Mouse (Mus musculus): Measurements from ENCODE around the gene Pnma1. TPM values are rescaled to one million over a fixed set of nuclear protein-coding genes. Genes with fewer than 3 reads are reported as not detected.
A peak's percentile ranks its signal among the peaks of the same experiment; 100 is the strongest.

Pnma1 gene
- polyA plus RNA-seq, 1 experiment: not detected

DNA sequence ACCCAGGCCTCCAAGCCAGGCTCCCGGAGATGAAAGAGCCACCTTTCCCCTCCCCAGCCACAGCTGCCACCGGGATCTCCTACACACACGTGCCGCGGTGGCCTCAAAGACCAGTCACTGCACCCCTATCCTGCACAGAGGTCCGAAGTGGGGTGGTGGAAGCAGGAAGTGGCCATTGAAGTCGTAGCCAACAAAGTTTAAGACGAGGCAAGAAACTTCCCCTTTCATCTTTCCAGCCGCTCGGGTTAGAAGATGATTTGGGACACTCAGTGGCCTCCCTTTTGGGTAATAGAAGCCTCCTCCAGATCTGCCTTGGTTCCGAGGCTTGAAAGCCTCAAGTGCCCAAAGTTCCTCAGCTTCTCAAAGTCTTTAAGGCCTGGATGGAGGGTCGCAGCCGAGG lies 44.0 kb upstream of the Pnma1 start:
- Histone ChIP-seq H3K36me3 (ENCODE audit: control insufficient read depth, insufficient read depth, low read length, poor library complexity, severe bottlenecking) (no peaks in the 10 kb centered on the region), H3K4me3 (ENCODE audit: low read depth, low read length) (peak overlapping the region; percentile 84), H3K9me3 (replicated peaks; ENCODE audit: control insufficient read depth, insufficient read depth, low read length, poor library complexity, severe bottlenecking) (no peaks in the 10 kb centered on the region), H3K27me3 (ENCODE audit: control insufficient read depth, insufficient read depth, low read length, poor library complexity, severe bottlenecking) (no peaks in the 10 kb centered on the region), H3K4me1 (ENCODE audit: control insufficient read depth, insufficient read depth, low read length) (peaks cover 24% of the 10 kb centered on the region), H3K27ac (ENCODE audit: insufficient read depth, low read length) (no peak overlapping the region), H3K9ac (ENCODE audit: low read depth, poor library complexity, severe bottlenecking) (peak overlapping the region; percentile 94)
- TF ChIP-seq EP300 (IDR thresholded peaks at IDR 0.05; ENCODE audit: insufficient read depth, low read depth, low read length): no peak
- no peak for TF ChIP-seq CTCF (IDR thresholded peaks at IDR 0.05; ENCODE audit: low read depth, low read length)
- TF ChIP-seq POLR2A (IDR thresholded peaks at IDR 0.05; ENCODE audit: insufficient read depth, low read length): no peak

DNA sequence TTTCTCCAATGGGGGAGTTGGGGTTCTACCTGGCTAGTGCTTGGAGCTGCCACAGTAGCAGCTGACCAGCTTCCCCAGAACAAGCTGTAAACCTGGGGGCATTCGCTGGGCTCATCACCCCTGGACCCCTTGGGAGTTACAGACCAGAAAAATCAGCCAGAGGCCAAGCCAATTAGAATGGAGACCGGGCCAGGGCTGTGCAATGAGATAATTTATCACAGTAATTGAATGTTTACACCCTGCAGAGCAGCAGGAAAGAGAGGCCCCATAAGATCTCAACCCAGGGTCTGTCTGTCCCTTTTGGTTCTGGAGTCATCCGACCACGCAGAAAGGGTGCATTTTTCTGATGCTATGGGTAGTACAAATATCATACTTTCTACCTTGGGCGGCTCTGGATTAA lies 43.5 kb upstream of the Pnma1 start:
- H3K9ac ChIP-seq (ENCODE audit: low read depth, poor library complexity, severe bottlenecking): peak overlapping the region; percentile 94
- no peaks in the 10 kb centered on the region for H3K27me3 ChIP-seq (ENCODE audit: control insufficient read depth, insufficient read depth, low read length, poor library complexity, severe bottlenecking)
- H3K36me3 ChIP-seq (ENCODE audit: control insufficient read depth, insufficient read depth, low read length, poor library complexity, severe bottlenecking): no peaks in the 10 kb centered on the region
- no peak for TF ChIP-seq CTCF (IDR thresholded peaks at IDR 0.05; ENCODE audit: low read depth, low read length)
- no peak for TF ChIP-seq POLR2A (IDR thresholded peaks at IDR 0.05; ENCODE audit: insufficient read depth, low read length)
- TF ChIP-seq EP300 (IDR thresholded peaks at IDR 0.05; ENCODE audit: insufficient read depth, low read depth, low read length): no peak
- H3K9me3 ChIP-seq (replicated peaks; ENCODE audit: control insufficient read depth, insufficient read depth, low read length, poor library complexity, severe bottlenecking): no peaks in the 10 kb centered on the region
- peak overlapping the region; percentile 84 for H3K4me3 ChIP-seq (ENCODE audit: low read depth, low read length)
- peaks cover 22% of the 10 kb centered on the region for H3K4me1 ChIP-seq (ENCODE audit: control insufficient read depth, insufficient read depth, low read length)
- H3K27ac ChIP-seq (ENCODE audit: insufficient read depth, low read length): no peak overlapping the region

DNA sequence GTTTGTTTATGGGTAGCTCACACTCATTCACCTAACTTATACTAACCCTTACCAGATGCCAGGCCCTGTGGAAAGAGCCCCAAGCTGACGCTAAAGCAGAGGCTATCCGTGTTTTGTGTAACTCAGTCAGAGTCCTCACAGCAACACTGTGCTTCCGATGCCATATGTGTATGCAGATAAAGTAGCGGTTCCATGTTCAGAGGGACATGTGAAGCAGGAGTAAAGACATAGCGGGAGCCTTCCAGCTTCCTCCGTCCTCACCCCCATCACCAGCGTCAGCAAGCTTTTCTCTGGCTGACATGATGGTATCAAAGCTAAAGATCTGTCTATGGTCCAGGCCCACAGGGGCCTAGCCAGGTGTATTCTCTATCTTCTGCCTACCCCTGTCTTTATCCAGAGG lies 42.9 kb upstream of the Pnma1 start:
- Histone ChIP-seq H3K9ac (ENCODE audit: low read depth, poor library complexity, severe bottlenecking) (no peak overlapping the region), H3K4me1 (ENCODE audit: control insufficient read depth, insufficient read depth, low read length) (peaks cover 22% of the 10 kb centered on the region), H3K4me3 (ENCODE audit: low read depth, low read length) (no peak overlapping the region), H3K27ac (ENCODE audit: insufficient read depth, low read length) (no peak overlapping the region), H3K9me3 (replicated peaks; ENCODE audit: control insufficient read depth, insufficient read depth, low read length, poor library complexity, severe bottlenecking) (no peaks in the 10 kb centered on the region), H3K27me3 (ENCODE audit: control insufficient read depth, insufficient read depth, low read length, poor library complexity, severe bottlenecking) (no peaks in the 10 kb centered on the region), H3K36me3 (ENCODE audit: control insufficient read depth, insufficient read depth, low read length, poor library complexity, severe bottlenecking) (no peaks in the 10 kb centered on the region)
- no peak for TF ChIP-seq POLR2A (IDR thresholded peaks at IDR 0.05; ENCODE audit: insufficient read depth, low read length)
- no peak for TF ChIP-seq EP300 (IDR thresholded peaks at IDR 0.05; ENCODE audit: insufficient read depth, low read depth, low read length)
- TF ChIP-seq CTCF (IDR thresholded peaks at IDR 0.05; ENCODE audit: low read depth, low read length): no peak

DNA sequence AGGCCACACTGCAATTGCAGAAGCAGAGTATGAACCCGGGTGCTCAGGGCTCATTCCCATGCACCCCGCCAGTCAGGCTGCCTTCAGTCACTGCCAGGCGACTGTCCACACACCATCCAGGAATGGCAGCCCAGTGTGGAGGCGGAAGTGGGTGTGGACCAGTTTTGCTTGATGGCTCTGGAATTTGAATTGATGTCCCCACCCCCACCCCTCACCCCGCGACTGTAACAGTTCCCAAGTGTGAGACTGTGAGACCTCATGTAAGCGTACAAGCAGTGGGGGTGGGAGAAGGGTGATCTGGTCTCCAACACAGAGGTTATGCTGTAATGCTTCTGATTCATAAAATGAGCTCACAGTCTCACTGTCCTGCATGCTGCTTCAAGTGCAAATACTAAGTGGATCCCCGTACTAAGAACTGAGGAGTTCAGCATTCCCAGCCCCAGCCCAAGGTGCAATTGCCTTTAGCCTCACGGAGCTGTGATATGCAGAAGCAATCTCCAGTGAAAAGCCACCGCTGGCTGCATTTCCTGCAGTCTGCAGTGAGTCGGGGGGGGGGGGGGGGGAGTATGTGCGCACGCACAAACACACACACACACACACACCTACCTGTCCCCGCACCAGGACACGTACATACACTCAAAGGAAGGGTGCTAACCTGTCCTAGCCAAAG lies 42.0 kb upstream of the Pnma1 start:
- Histone ChIP-seq H3K4me3 (ENCODE audit: low read depth, low read length) (peak overlapping the region; percentile 11), H3K4me1 (ENCODE audit: control insufficient read depth, insufficient read depth, low read length) (peaks cover 17% of the 10 kb centered on the region), H3K27ac (ENCODE audit: insufficient read depth, low read length) (no peak overlapping the region), H3K27me3 (ENCODE audit: control insufficient read depth, insufficient read depth, low read length, poor library complexity, severe bottlenecking) (no peaks in the 10 kb centered on the region), H3K9me3 (replicated peaks; ENCODE audit: control insufficient read depth, insufficient read depth, low read length, poor library complexity, severe bottlenecking) (no peaks in the 10 kb centered on the region), H3K36me3 (ENCODE audit: control insufficient read depth, insufficient read depth, low read length, poor library complexity, severe bottlenecking) (no peaks in the 10 kb centered on the region), H3K9ac (ENCODE audit: low read depth, poor library complexity, severe bottlenecking) (0 out of 2 replicates have a peak overlapping the region, but pooled peaks have one; percentile 24)
- TF ChIP-seq CTCF (IDR thresholded peaks at IDR 0.05; ENCODE audit: low read depth, low read length) (no peak), EP300 (IDR thresholded peaks at IDR 0.05; ENCODE audit: insufficient read depth, low read depth, low read length) (peak; percentile 69; the same call in 1 of the 2 replicates), POLR2A (IDR thresholded peaks at IDR 0.05; ENCODE audit: insufficient read depth, low read length) (no peak)

DNA sequence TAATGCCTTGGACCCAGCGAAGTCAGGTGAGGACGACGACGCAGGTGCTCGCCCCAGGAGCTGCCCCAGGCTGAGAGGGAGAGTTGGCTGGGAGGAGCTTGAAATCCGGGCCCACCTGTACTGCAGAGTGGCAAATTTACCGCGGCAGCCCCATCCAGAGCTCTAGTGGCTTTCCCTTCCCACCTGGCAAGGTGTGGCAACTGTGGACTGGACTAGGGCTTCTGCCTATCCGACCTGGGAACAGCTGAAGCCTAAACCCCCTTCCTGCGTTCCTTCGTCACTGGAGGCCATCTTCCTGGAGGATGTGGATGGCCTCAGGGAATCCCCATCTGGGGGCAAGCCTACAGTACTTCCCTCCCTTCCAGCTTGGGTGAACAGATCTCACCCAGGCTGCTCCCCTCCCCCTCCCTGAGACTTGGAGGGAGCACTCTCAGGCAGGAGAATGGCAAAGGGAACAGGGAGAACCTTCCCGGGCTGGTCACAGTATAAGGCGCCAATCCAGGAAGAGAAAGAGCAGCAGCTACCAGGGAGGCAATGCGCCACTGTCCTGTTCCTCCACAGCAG lies 40.7 kb upstream of the Pnma1 start:
- H3K4me1 ChIP-seq (ENCODE audit: control insufficient read depth, insufficient read depth, low read length): peaks cover 13% of the 10 kb centered on the region
- H3K27ac ChIP-seq (ENCODE audit: insufficient read depth, low read length): no peak overlapping the region
- H3K9ac ChIP-seq (ENCODE audit: low read depth, poor library complexity, severe bottlenecking): no peak overlapping the region
- H3K36me3 ChIP-seq (ENCODE audit: control insufficient read depth, insufficient read depth, low read length, poor library complexity, severe bottlenecking): no peaks in the 10 kb centered on the region
- H3K27me3 ChIP-seq (ENCODE audit: control insufficient read depth, insufficient read depth, low read length, poor library complexity, severe bottlenecking): no peaks in the 10 kb centered on the region
- no peaks in the 10 kb centered on the region for H3K9me3 ChIP-seq (replicated peaks; ENCODE audit: control insufficient read depth, insufficient read depth, low read length, poor library complexity, severe bottlenecking)
- TF ChIP-seq EP300 (IDR thresholded peaks at IDR 0.05; ENCODE audit: insufficient read depth, low read depth, low read length) (no peak), CTCF (IDR thresholded peaks at IDR 0.05; ENCODE audit: low read depth, low read length) (no peak), POLR2A (IDR thresholded peaks at IDR 0.05; ENCODE audit: insufficient read depth, low read length) (no peak)
- H3K4me3 ChIP-seq (ENCODE audit: low read depth, low read length): peak overlapping the region; percentile 9
